Mouse (Mus musculus): Measurements from ENCODE around the gene Auts2. TPM values are rescaled to one million over a fixed set of nuclear protein-coding genes. Genes with fewer than 3 reads are reported as not detected.

Auts2 gene
- total and polyA plus RNA-seq, 2 experiments from 2014 or later: 35.2 to 57.5 TPM

DNA sequence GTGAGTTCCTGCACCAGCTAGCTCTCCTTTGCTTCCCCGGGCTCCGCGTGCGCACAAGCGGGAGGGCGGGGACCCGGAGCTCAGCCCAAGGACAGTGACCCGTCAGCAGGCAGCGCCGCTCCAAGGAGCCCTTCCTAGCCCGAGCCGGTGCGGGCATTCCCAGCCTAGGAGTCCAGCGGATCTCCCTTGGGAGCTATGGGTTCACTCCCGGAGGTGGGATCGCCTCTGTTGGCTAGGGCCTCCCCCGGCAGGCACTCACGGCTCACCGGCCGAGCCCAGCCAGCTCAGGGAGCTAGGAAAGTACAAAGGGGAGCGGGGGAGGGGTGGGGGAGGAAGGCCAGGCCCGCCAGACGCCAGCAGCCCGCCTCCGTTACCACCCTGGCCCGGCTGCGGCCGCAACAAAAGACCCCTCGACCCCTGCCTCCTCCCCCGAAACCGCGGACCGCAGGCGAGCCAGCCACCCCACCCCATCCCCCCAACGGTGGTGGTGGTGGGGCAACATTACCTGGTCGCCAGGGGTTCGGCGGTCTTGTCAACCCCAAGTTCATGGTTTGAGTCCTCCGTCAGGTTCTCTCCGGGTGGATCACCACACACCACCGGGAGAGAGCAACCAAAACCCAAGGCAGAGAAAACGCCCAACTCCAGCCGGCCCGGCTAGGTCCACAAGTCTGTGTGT is 1005.9 kb downstream of the Auts2 start:
- no peaks in the 10 kb centered on the region for H3K36me3 ChIP-seq (ENCODE audit: insufficient read depth, low read length)
- no peaks in the 10 kb centered on the region for H3K9me3 ChIP-seq (ENCODE audit: low read length)
- peak overlapping the region; percentile 94 for H3K4me2 ChIP-seq (ENCODE audit: low read depth, low read length, poor library complexity, severe bottlenecking)
- H3K9ac ChIP-seq (replicated peaks; ENCODE audit: low read length, poor library complexity, severe bottlenecking): peak overlapping the region; percentile 71
- peak overlapping the region; percentile 89 for H3K4me3 ChIP-seq (ENCODE audit: low read depth, low read length)
- no peaks in the 10 kb centered on the region for H3K27me3 ChIP-seq (ENCODE audit: insufficient read depth, low read length)
- ATAC-seq (ENCODE audit: low FRiP score): peak; percentile 59
- peak overlapping the region; percentile 92 for H3K27ac ChIP-seq (ENCODE audit: low read depth, low read length)
- DNase-seq (ENCODE audit: low spot score): peak; percentile 61
- under 1% methylated on average over 36 of the region's 44 CpGs for WGBS
- 0 out of 2 replicates have a peak, but pooled peaks cover 6% of the 10 kb centered on the region for H3K4me1 ChIP-seq (ENCODE audit: insufficient read depth, low read length)
- no peak for TF ChIP-seq CTCF (IDR thresholded peaks at IDR 0.05)

DNA sequence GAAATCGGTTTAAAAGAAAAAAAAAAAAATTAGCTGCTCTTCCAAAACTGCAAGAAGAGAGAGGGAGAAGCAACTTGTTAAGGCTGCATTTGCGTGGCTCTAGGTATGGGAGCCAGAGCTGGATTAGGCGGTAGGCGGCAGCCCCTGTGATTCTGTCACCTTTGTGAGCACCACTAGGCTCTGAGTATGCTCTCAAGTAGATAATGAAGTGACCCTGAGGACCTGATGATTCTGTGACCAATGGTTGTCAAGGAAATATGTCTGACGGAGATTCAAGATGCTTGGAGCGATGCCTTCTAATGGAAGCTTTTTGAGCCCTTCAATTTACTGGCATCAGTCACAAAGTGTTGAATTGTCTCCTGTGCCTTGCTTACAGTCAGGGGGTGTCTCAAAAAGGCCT is 1007.4 kb downstream of the Auts2 start:
- Histone ChIP-seq H3K9ac (replicated peaks; ENCODE audit: low read length, poor library complexity, severe bottlenecking) (peak overlapping the region; percentile 71; the same call in 1 of the 2 replicates), H3K9me3 (ENCODE audit: low read length) (no peaks in the 10 kb centered on the region), H3K27me3 (ENCODE audit: insufficient read depth, low read length) (no peaks in the 10 kb centered on the region), H3K36me3 (ENCODE audit: insufficient read depth, low read length) (no peaks in the 10 kb centered on the region), H3K4me3 (ENCODE audit: low read depth, low read length) (peak overlapping the region; percentile 89), H3K4me2 (ENCODE audit: low read depth, low read length, poor library complexity, severe bottlenecking) (peak overlapping the region; percentile 94), H3K4me1 (ENCODE audit: insufficient read depth, low read length) (peaks cover 10% of the 10 kb centered on the region; the same call in 1 of the 2 replicates), H3K27ac (ENCODE audit: low read depth, low read length) (peak overlapping the region; percentile 47; the same call in 1 of the 2 replicates)
- ATAC-seq (ENCODE audit: low FRiP score) (no peak), DNase-seq (ENCODE audit: low spot score) (peak; percentile 54)
- no peak for TF ChIP-seq CTCF (IDR thresholded peaks at IDR 0.05)
- WGBS: 32% methylated on average over 6 of the region's 6 CpGs

DNA sequence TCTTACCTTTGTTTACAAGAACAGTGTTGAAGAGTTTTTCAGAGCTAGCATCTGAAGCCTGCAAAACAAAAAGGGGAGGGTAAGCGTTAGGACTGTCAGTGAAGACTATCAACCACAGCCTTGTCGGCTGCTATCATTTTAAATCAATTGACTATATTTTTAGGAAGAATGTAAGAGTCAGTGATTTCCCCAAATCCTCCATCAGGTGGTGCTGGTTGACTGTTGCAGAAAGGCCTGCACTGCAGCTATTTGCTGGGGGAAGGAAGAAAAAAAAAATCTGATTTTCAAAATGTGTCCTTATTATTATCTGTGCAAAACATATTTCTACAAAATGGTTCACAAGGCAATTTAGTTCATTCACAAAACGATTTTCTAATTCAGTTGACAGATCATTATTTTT is 1009.3 kb downstream of the Auts2 start:
- H3K4me2 ChIP-seq (ENCODE audit: low read depth, low read length, poor library complexity, severe bottlenecking): peak overlapping the region; percentile 50
- peak overlapping the region; percentile 30 for H3K4me3 ChIP-seq (ENCODE audit: low read depth, low read length)
- WGBS: 8% methylated on average over 3 of the region's 3 CpGs
- H3K4me1 ChIP-seq (ENCODE audit: insufficient read depth, low read length): peaks cover 13% of the 10 kb centered on the region; the same call in 1 of the 2 replicates
- no peaks in the 10 kb centered on the region for H3K9me3 ChIP-seq (ENCODE audit: low read length)
- DNase-seq (ENCODE audit: low spot score) (peak; percentile 85), ATAC-seq (ENCODE audit: low FRiP score) (no peak)
- no peak overlapping the region for H3K27ac ChIP-seq (ENCODE audit: low read depth, low read length)
- no peaks in the 10 kb centered on the region for H3K27me3 ChIP-seq (ENCODE audit: insufficient read depth, low read length)
- no peaks in the 10 kb centered on the region for H3K36me3 ChIP-seq (ENCODE audit: insufficient read depth, low read length)
- TF ChIP-seq CTCF (IDR thresholded peaks at IDR 0.05): peak; percentile 92
- H3K9ac ChIP-seq (replicated peaks; ENCODE audit: low read length, poor library complexity, severe bottlenecking): 0 out of 2 replicates have a peak overlapping the region, but pooled peaks have one; percentile 13

DNA sequence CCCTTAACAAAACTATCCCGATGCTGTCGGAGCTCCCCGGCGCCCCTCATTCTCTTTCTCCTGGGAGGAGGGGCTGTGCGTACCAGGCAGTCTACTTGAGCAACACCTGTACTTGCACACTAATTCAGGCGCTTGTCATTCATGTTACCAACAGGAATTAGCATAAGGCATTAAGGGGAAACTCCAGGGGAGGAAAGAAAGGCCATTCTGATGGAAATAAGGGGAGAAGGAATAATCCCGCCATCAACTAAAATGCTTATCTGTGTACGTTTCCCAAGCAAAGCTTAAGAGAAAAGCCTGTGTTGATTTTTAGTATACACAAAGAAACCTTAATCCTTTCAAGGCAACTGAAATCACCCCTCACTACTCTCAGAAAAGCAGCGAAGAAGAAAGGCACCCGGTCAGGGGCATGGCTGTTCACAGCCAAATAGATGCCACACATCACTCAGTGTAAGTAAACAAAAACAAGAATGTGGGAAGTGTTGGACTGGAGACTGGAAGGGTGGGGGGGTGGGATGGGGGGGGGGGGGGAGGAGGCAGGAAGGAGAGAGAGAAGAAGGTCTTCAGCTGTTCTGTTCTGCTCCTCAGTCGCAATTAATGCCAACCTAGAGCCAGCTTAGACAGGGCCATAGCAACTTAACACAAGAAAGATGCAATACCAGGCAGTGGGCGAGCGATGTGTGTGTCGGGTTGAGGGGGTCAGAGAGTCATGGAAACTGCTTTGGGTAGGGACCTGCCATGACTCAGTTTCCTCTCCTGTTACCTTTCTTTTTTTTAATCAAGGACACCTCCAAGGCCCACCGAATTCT is 1011.2 kb downstream of the Auts2 start:
- Histone ChIP-seq H3K27me3 (ENCODE audit: insufficient read depth, low read length) (no peaks in the 10 kb centered on the region), H3K36me3 (ENCODE audit: insufficient read depth, low read length) (no peaks in the 10 kb centered on the region), H3K9ac (replicated peaks; ENCODE audit: low read length, poor library complexity, severe bottlenecking) (peak overlapping the region; percentile 33; the same call in 1 of the 2 replicates), H3K27ac (ENCODE audit: low read depth, low read length) (no peak overlapping the region), H3K9me3 (ENCODE audit: low read length) (no peaks in the 10 kb centered on the region), H3K4me3 (ENCODE audit: low read depth, low read length) (peak overlapping the region; percentile 21), H3K4me1 (ENCODE audit: insufficient read depth, low read length) (peaks cover 15% of the 10 kb centered on the region; the same call in 1 of the 2 replicates), H3K4me2 (ENCODE audit: low read depth, low read length, poor library complexity, severe bottlenecking) (peak overlapping the region; percentile 50)
- WGBS: 24% methylated on average over 15 of the region's 15 CpGs
- DNase-seq (ENCODE audit: low spot score) (no peak), ATAC-seq (ENCODE audit: low FRiP score) (no peak)
- no peak for TF ChIP-seq CTCF (IDR thresholded peaks at IDR 0.05)

DNA sequence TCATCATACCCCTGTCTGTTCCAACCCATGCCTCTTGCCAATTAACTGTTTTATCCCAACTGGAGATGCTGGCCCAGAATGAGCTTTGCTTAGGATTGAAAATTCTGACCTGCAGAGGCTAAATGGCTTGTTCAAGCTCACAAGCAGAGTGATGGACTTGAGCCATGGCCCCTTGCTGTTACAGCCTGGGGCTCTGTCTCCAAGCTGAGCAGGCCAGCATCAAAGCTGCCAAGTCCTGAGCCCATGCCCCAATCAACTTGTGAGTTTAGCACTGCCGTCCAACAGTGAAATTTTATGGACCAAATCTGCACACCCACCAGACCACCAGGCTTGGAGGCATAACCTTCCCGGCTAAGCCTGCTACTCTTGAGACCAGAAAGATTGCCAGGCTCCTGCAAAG is 1012.3 kb downstream of the Auts2 start:
- 23% methylated on average over 2 of the region's 2 CpGs for WGBS
- ATAC-seq (ENCODE audit: low FRiP score) (no peak), DNase-seq (ENCODE audit: low spot score) (peak; percentile 78)
- Histone ChIP-seq H3K9me3 (ENCODE audit: low read length) (no peaks in the 10 kb centered on the region), H3K27me3 (ENCODE audit: insufficient read depth, low read length) (no peaks in the 10 kb centered on the region), H3K4me1 (ENCODE audit: insufficient read depth, low read length) (peaks cover 15% of the 10 kb centered on the region; the same call in 1 of the 2 replicates), H3K9ac (replicated peaks; ENCODE audit: low read length, poor library complexity, severe bottlenecking) (no peak overlapping the region), H3K4me2 (ENCODE audit: low read depth, low read length, poor library complexity, severe bottlenecking) (peak overlapping the region; percentile 50), H3K4me3 (ENCODE audit: low read depth, low read length) (peak overlapping the region; percentile 21; the same call in 1 of the 2 replicates), H3K36me3 (ENCODE audit: insufficient read depth, low read length) (no peaks in the 10 kb centered on the region), H3K27ac (ENCODE audit: low read depth, low read length) (no peak overlapping the region)
- TF ChIP-seq CTCF (IDR thresholded peaks at IDR 0.05): no peak

Measured in midbrain, postnatal 0 days (tissue).